Mouse (Mus musculus): ENCODE data around the gene Gm8677.
"Not testable (repeated sequence)": the region's sequence is repeated elsewhere in the genome, so short reads cannot be mapped to it uniquely, and the experiment has no call there.

Gm8677 gene

DNA sequence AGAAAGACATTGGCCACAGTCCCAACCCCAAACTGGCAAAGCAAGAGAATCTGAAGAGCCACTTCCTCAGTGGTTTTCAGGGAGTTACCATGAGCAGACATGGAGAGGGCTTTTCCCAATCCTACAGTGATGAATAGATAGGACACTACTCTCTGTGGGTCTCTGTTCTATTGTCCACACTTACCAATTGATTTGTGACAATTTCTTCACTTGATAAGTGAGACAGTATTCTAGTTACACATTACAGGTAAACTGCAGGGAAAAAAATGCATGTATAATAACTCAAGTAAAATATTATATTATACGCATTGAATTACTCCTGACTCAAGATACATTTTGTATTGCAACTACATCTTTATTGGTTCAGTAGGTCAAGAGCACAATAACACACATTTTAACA lies at the start of gene Gm8677:
Gene Gm8677, minus strand, starts transcription at position 101 of the 400 bp plus-strand sequence.
- in situ Hi-C loops (cut with MseI, MboI): not testable (repeated sequence)

DNA sequence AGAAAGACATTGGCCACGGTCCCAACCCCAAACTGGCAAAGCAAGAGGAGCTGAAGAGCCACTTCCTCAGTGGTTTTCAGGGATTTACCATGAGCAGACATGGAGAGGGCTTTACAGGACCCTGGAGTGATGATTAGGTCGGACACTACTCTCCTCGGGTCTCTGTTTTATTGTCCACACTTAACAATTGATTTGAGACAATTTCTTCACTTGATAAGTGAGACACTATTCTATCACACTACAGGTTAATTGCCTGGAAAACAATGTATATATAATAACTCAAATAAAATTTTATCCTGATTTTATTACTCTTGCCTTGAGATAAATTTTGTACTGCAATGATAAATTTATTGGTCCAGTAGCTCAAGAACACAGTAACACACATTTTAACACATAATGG lies 30.6 kb upstream of the Gm8677 start, which contains the start of gene Gm4201:
Gene Gm4201, minus strand, starts transcription at position 101 of the 400 bp plus-strand sequence.
- in situ Hi-C loops (cut with MseI, MboI): not testable (repeated sequence)

DNA sequence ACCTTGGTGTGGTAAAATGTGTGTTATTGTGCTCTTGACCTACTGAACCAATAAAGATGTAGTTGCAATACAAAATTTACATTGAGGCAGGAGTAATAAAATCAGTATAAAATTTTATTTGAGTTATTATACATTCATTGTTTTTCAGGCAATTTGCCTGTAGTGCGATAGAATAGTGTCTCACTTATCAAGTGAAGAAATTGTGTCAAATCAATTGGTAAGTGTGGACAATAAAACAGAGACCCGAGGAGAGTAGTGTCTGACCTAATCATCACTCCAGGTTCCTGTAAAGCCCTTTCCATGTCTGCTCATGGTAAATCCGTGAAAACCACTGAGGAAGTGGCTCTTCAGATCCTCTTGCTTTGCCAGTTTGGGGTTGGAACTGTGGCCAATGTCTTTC lies 12.0 kb downstream of the Gm8677 start, which contains the start of gene Vmn1r152:
Gene Vmn1r152, plus strand, starts transcription at position 301 of the 400 bp plus-strand sequence.
- in situ Hi-C loops (cut with MseI, MboI): not testable (repeated sequence)

DNA sequence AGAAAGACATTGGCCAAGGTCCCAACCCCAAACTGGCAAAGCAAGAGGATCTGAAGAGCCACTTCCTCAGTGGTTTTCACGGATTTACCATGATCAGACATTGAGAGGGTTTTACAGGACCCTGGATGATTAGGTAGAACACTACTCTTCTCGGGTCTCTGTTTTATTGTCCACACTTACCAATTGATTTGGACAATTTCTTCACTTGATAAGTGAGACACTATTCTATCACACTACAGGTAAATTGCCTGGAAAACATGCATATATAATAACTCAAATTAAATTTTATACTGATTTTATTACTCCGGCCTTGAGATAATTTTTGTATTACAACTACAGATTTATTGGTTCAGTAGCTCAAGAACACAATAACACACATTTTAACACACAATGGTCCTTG lies 35.1 kb downstream of the Gm8677 start, which contains the start of gene Vmn1r151:
Gene Vmn1r151, minus strand, starts transcription at position 101 of the 400 bp plus-strand sequence.
- in situ Hi-C loops (cut with MseI, MboI): not testable (repeated sequence)
